Mouse (Mus musculus) stomach, embryonic 15.5 days (tissue): ENCODE measurements around the gene Kdsr. TPM values are rescaled to one million over a fixed set of nuclear protein-coding genes. Genes with fewer than 3 reads are reported as not detected.

Experiments used
- ATAC-seq: fragments of 200-750 bp; cut with Nextera tagmentation; 2 replicates; pipeline ENCODE4 v1.8.0; 2017; ENCODE audit warnings: low read depth, moderate number of reproducible peaks, moderate TSS enrichment; ENCODE audit not compliant: insufficient read depth, low FRiP score
- H3K27ac ChIP-seq: fragments of 300-500 bp; sonication (generic); 2 replicates; pipeline ENCODE4 v1.5.1; 2015; ENCODE audit warnings: mild to moderate bottlenecking, inconsistent platforms
- H3K27me3 ChIP-seq: fragments of 300-500 bp; sonication (generic); replicated peaks from 2 replicates; pipeline ENCODE4 v1.6.1; 2015; ENCODE audit warnings: inconsistent platforms
- H3K36me3 ChIP-seq: fragments of 300-500 bp; sonication (generic); 2 replicates; pipeline ENCODE4 v1.6.1; 2015; ENCODE audit warnings: inconsistent platforms
- H3K4me1 ChIP-seq: fragments of 300-500 bp; sonication (generic); 2 replicates; pipeline ENCODE4 v1.6.1; 2015; ENCODE audit warnings: inconsistent platforms
- H3K4me2 ChIP-seq: fragments of 300-500 bp; sonication (generic); 2 replicates; pipeline ENCODE4 v1.6.1; 2015; ENCODE audit warnings: mild to moderate bottlenecking, inconsistent platforms
- H3K4me3 ChIP-seq: fragments of 300-500 bp; sonication (generic); replicated peaks from 2 replicates; pipeline ENCODE4 v1.5.1; 2015; ENCODE audit warnings: inconsistent platforms
- H3K9ac ChIP-seq: fragments of 300-500 bp; sonication (generic); 2 replicates; pipeline ENCODE4 v1.6.1; 2015; ENCODE audit warnings: inconsistent platforms
- H3K9me3 ChIP-seq: fragments of 300-500 bp; sonication (generic); 2 replicates; pipeline ENCODE4 v1.6.1; 2016; ENCODE audit warnings: inconsistent platforms
- WGBS: fragments of 180-500 bp; shearing (Covaris S2); methylation state at CpG from one replicate; pipeline ENCODE4 v1.1.7; 2015; 5-methylcytosine and 5-hydroxymethylcytosine counted together
- polyA plus RNA-seq: library from polyadenylated mRNA; unstranded; fragments of >200 nt; fragmentation: Nextera tagmentation; extraction: Ambion mirVana; gene quantifications from 2 replicates; pipeline ENCODE4 v1.2.1, GENCODE M21; 2015

Kdsr gene
- polyA plus RNA-seq, 1 experiment from 2014 or later: 14.8 TPM

DNA sequence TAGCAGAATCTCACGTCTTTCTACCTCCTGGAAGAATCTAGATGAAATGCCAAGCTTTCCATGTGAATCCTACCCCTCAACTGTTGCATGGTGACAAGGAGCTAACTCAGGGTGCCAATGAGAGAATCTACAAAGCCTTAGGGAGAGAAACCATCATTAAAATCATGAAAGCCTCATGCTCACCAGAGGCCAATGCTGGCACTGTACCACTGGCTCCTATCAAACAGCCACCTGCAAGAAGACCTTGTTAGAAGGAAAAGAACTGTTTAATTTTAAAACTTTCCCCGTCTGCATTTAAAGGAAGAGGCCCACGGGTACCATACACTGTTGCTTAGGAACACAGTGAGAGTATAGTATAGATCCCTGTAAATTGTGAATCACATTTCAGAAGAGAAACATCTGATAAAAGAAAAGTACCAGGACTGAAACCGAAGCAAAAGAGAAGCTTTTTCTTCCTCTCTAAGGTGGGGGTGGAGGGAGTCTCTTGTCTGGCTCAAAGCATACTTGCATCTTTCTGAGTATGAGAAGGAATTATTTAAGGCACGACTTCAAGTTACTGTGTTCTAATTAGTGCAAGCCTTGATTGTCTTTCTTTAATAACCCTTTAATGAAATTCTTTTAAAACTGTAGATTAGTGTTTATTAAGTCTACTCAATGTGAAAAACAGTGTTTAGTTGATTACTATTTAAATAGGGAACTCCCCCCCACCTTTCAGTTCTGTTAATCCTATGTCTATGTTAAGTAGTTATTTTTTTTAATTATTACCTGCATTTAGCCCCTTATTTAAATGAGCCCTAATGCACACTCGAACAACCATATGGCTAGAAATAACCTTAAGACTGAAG is 52.3 kb downstream of the Kdsr start:
- Histone ChIP-seq H3K9ac (no peak overlapping the region), H3K36me3 (no peaks in the 10 kb centered on the region), H3K4me2 (no peak overlapping the region), H3K27me3 (no peaks in the 10 kb centered on the region), H3K4me3 (no peak overlapping the region), H3K4me1 (peaks cover 6% of the 10 kb centered on the region), H3K9me3 (no peaks in the 10 kb centered on the region), H3K27ac (no peak overlapping the region)
- ATAC-seq: no peak
- 69% methylated on average over 6 of the region's 6 CpGs for WGBS

DNA sequence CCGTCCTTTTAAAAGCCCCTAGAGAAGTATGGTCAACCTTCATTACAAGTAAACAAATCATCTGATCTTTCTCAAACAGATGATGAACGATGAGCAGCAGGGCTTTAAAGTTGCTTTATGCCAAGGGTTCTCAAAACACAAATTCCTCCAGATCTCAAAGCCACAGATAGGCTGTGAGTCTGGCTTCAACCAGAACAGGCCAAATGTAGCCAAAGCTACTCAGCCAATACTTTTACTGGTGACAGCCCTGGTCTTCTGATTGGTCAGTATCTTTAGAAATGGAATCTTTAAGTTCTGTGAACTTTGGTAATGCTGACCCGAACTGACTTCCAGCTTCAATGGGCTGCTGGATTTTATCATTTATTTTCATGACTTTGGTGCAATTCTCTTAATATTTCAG is 56.3 kb downstream of the Kdsr start:
- no peaks in the 10 kb centered on the region for H3K4me1 ChIP-seq
- ATAC-seq: no peak
- no peaks in the 10 kb centered on the region for H3K9me3 ChIP-seq
- no peaks in the 10 kb centered on the region for H3K36me3 ChIP-seq
- H3K4me3 ChIP-seq: no peak overlapping the region
- no peak overlapping the region for H3K27ac ChIP-seq
- H3K27me3 ChIP-seq: no peaks in the 10 kb centered on the region
- no peak overlapping the region for H3K4me2 ChIP-seq
- no peak overlapping the region for H3K9ac ChIP-seq
- 42% methylated on average over 3 of the region's 3 CpGs for WGBS

DNA sequence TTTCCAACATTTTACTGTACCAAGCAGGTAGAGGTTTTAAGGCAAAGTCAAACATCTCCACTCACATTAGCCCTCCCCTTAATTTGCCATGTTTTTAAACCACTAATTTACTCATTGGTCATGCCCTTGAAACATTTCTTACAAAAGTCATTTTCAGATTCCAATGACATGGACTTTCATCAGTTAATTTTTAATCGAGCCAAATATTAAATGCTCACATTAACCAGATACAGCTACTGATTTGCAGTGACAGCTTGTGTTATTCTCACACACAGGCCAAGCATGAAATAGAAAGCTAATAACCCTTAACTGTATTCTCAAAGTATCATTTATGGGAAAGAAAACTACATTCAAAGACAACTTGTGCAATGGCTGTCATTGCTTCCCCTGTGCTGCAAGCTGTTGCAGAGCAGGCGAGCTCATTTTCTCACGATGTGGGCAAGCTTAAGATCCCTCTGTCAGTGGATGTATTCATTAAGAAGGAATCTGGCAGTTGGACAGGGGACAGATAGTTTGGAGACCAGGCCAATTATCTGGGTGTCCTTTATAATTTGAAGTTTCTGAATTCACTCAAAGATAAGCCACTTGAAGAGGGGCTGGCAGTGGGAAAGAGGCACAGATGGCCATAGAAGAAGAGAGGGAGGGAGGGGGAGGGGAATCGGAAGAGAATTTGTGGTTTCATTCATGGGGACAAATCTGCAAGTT is 56.9 kb downstream of the Kdsr start:
- ATAC-seq: peak; percentile 22; the same call in 1 of the 2 replicates
- Histone ChIP-seq H3K4me1 (no peaks in the 10 kb centered on the region), H3K27ac (no peak overlapping the region), H3K27me3 (no peaks in the 10 kb centered on the region), H3K9me3 (no peaks in the 10 kb centered on the region), H3K4me2 (no peak overlapping the region), H3K4me3 (no peak overlapping the region), H3K9ac (no peak overlapping the region), H3K36me3 (no peaks in the 10 kb centered on the region)
- 42% methylated on average over 4 of the region's 4 CpGs for WGBS

DNA sequence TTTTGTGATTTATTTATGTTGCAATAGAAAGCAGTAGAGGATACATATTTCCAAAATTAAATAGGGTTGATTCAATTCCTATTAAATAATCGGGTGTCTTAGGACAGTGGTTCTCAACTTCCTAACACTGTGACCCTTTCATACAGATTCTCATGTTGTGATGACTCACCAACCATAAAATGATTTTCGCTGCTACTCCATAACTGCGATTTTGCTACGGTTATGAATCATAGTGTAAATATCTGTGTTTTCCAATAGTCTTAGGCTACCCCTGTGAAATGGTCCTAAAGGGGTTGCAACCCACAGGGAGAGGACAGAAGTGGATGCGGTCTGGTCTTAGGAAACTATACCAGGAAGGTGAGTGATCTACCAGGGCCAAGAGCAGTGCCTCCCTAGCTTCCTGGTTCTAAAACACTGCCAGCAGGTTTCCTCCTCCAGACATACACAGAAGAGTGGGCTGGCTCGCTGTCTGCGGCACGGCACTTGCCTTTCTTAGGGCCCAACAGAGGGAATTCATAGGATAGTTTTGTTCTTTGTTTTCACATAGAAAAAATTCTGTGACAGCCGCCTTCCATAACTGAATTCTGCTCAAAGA is 58.9 kb downstream of the Kdsr start:
- no peak overlapping the region for H3K4me2 ChIP-seq
- no peak for ATAC-seq
- H3K9me3 ChIP-seq: no peaks in the 10 kb centered on the region
- H3K27ac ChIP-seq: no peak overlapping the region
- no peak overlapping the region for H3K4me3 ChIP-seq
- no peak overlapping the region for H3K9ac ChIP-seq
- no peaks in the 10 kb centered on the region for H3K36me3 ChIP-seq
- WGBS: 83% methylated on average over 9 of the region's 9 CpGs
- no peaks in the 10 kb centered on the region for H3K27me3 ChIP-seq
- no peaks in the 10 kb centered on the region for H3K4me1 ChIP-seq

DNA sequence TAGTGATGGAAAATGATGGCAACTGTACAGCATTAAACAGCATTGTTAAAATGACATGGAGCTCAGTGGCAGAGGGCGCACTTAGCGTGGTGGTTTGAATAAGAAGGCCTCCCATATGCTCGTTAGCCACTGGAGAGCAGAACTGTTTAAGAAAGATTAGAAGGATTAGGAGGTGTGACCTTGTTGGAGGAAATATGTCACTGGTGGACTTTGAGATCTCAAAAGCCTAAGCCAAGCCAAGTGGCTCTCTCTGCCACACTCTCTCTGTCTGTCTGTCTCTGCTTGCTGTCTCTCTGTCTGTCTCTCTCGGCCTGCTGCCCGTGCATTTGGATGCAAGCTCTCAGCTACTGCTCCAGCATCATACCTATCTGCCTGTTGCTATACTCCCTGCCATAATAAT is 63.1 kb downstream of the Kdsr start:
- Histone ChIP-seq H3K9me3 (no peaks in the 10 kb centered on the region), H3K9ac (no peak overlapping the region), H3K36me3 (no peaks in the 10 kb centered on the region), H3K27ac (no peak overlapping the region), H3K4me2 (no peak overlapping the region), H3K4me1 (no peaks in the 10 kb centered on the region), H3K27me3 (no peaks in the 10 kb centered on the region), H3K4me3 (no peak overlapping the region)
- 84% methylated on average over 5 of the region's 5 CpGs for WGBS
- no peak for ATAC-seq

DNA sequence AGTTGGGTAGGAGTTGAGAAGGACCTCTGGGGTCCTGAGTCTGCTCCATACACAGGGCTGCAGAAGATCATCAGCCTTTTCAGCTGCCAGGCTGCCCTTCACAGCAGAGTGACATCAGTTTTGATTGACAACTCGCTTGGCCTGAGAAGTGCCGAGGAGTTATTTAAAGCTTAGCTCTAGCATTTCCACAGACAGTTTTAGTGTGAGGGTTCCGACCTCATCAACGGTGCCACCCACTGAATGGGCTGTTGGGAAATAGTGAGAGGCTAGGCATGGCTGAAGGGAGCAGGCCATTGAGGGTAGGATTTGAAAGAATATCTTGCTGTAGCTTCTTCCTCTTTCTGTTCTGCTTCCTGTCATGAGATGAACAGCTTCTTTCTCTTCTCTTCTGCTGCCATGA is 63.9 kb downstream of the Kdsr start:
- Histone ChIP-seq H3K4me3 (no peak overlapping the region), H3K4me1 (no peaks in the 10 kb centered on the region), H3K4me2 (no peak overlapping the region), H3K27ac (no peak overlapping the region), H3K9me3 (no peaks in the 10 kb centered on the region), H3K27me3 (no peaks in the 10 kb centered on the region), H3K36me3 (no peaks in the 10 kb centered on the region), H3K9ac (no peak overlapping the region)
- no peak for ATAC-seq
- 78% methylated on average over 4 of the region's 4 CpGs for WGBS

DNA sequence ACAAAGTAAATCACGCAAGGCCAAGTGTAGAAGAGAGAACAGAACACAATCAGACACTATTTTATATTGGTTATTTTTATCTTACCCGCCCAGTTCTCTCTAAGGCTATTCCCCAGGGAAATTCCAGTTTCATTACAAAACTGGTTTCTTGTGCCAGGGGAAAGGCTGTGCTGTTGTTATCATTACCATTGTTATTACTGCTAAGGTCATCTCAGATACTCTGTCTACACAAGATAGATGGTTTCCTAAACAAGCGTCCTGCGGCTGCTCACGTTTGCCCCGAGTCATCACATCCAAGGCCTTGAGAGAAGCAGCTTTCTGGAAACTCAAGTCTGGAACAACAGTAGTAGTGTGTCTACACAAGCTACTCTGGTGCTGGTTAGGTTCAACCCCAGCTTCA is 65.2 kb downstream of the Kdsr start:
- Histone ChIP-seq H3K27me3 (no peaks in the 10 kb centered on the region), H3K27ac (no peak overlapping the region), H3K9me3 (no peaks in the 10 kb centered on the region), H3K4me2 (no peak overlapping the region), H3K4me3 (no peak overlapping the region), H3K36me3 (no peaks in the 10 kb centered on the region), H3K4me1 (no peaks in the 10 kb centered on the region), H3K9ac (no peak overlapping the region)
- 62% methylated on average over 6 of the region's 6 CpGs for WGBS
- ATAC-seq: no peak

DNA sequence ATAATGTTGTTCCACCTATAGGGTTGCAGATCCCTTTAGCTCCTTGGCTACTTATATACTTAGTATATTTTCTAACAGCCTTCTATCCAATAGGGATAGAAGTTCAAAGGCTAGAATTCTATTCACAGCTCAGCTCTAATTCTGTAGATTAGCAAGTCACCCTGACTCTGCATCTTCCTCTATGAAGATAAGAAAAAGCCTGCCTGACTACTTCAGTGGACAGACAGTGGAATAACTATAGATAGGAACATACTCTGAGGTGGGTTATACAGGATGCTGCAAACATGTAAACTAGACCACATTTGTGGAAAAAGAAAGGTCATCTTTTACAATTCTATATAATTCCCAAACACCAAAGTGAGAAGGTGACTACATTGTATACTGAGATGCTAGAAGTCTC is 66.9 kb downstream of the Kdsr start:
- Histone ChIP-seq H3K36me3 (no peaks in the 10 kb centered on the region), H3K9ac (no peak overlapping the region), H3K4me1 (no peaks in the 10 kb centered on the region), H3K27ac (no peak overlapping the region), H3K4me2 (no peak overlapping the region), H3K4me3 (no peak overlapping the region), H3K9me3 (no peaks in the 10 kb centered on the region), H3K27me3 (no peaks in the 10 kb centered on the region)
- ATAC-seq: no peak

DNA sequence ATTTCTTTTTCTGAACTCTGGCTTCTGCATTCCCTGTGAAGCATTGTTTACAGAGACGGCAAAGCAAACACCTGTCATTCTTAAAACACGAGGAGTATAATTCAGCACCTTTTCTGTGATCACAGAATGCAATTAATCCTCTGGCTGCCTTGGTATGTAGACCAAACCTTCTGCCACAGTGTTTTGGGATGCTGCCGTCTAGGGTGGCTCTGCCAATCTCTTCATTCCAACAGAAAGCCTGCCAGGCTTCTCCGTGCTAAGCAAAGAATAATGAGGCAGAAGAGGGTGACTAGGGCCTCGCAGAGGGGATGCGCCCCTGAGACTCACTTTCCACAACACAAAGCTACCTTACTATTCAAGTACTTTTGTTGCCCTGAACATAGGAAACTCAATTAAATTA is 68.6 kb downstream of the Kdsr start:
- 74% methylated on average over 6 of the region's 6 CpGs for WGBS
- Histone ChIP-seq H3K4me1 (no peaks in the 10 kb centered on the region), H3K36me3 (no peaks in the 10 kb centered on the region), H3K4me3 (no peak overlapping the region), H3K27ac (no peak overlapping the region), H3K9me3 (no peaks in the 10 kb centered on the region), H3K9ac (no peak overlapping the region), H3K4me2 (no peak overlapping the region), H3K27me3 (no peaks in the 10 kb centered on the region)
- no peak for ATAC-seq

DNA sequence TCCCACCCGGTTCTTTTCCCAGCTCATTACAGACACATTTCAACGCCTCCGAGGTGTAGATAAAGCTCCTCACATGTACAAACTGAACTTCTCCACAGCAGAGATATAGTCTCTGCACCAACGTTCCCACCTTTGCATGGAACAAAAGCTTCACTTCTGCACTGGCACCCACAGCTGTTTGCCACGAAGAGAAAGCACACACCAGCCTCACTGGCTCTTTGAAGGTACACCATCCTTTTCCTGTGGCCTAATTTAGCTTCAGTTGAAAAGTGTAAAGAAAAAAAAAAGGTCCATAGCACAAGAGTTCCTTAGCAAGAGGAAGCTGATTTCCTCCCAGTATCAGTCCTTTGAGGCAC is 71.4 kb downstream of the Kdsr start:
- H3K27ac ChIP-seq: no peak overlapping the region
- no peak overlapping the region for H3K4me2 ChIP-seq
- no peak for ATAC-seq

DNA sequence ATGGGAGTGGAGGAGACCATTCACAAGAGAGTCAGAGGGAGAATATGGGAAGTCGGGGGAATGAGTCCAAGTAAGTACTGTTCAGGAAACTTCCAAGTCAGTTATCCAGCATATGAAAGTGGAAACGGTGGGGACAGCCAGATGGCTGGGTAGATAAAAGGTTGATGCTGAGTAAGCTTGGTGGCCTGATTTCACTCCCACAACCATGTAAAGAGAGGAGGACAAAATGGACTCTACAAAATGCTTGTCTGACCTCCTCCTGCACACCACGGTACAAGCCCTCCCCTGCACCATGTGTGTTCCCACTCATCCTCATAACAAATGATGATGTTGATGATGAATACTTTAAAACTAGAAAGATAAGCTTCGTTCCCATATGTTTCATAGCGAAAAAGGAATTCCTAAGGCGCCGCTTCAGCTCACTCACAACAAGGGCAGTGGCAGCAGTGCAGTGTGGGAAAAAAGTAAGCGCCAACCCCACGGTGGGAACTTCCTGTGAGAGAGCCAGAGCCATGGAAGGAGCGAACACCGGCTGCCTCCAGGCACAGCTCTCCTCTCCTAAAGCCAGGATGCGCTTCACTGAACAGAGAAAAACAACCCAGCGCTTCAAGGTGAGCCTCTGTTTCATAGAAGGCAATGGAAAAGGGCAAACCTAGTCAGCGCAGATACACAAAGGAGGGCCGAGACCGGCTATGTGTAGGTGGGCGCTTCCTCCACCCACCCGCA is 71.9 kb downstream of the Kdsr start:
- H3K27ac ChIP-seq: no peak overlapping the region
- H3K9me3 ChIP-seq: no peaks in the 10 kb centered on the region
- WGBS: 83% methylated on average over 18 of the region's 18 CpGs
- no peak overlapping the region for H3K9ac ChIP-seq
- no peak overlapping the region for H3K4me3 ChIP-seq
- no peaks in the 10 kb centered on the region for H3K4me1 ChIP-seq
- no peak overlapping the region for H3K4me2 ChIP-seq
- no peaks in the 10 kb centered on the region for H3K27me3 ChIP-seq
- no peaks in the 10 kb centered on the region for H3K36me3 ChIP-seq
- no peak for ATAC-seq

More for the DNA sequence above, 71.4 kb downstream of the Kdsr start:
- Histone ChIP-seq H3K36me3 (no peaks in the 10 kb centered on the region), H3K4me3 (no peak overlapping the region), H3K9me3 (no peaks in the 10 kb centered on the region), H3K27me3 (no peaks in the 10 kb centered on the region), H3K9ac (no peak overlapping the region), H3K4me1 (no peaks in the 10 kb centered on the region)
- 70% methylated on average over 5 of the region's 5 CpGs for WGBS

DNA sequence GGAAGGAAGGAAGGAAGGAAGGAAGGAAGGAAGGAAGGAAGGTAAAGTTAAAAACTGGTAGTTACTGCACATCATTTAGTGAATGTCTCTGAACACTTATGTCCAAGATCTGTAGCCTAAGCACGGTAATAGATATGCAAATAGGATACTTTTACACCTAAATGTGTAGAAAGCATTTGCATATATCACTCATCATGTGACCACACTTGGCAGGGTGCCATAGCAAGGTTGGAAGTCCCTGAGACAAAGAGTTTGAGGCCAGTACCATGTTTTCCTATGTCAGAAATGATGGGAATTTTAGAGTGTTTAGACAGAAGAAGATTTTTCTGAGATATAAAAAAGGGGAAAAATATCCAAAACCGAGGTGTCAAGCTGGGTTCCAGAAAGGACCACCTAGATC is 73.8 kb downstream of the Kdsr start:
- Histone ChIP-seq H3K4me2 (no peak overlapping the region), H3K36me3 (no peaks in the 10 kb centered on the region), H3K27ac (no peak overlapping the region), H3K9me3 (no peaks in the 10 kb centered on the region), H3K27me3 (no peaks in the 10 kb centered on the region), H3K4me1 (no peaks in the 10 kb centered on the region), H3K4me3 (no peak overlapping the region), H3K9ac (no peak overlapping the region)
- 73% methylated on average over 2 of the region's 2 CpGs for WGBS
- no peak for ATAC-seq
